Mouse (Mus musculus): ENCODE data around the gene Gm27021. TPM values are rescaled to one million over a fixed set of nuclear protein-coding genes. Genes with fewer than 3 reads are reported as not detected.
"Not testable (repeated sequence)": the region's sequence is repeated elsewhere in the genome, so short reads cannot be mapped to it uniquely, and the experiment has no call there.

Gm27021 gene
- polyA plus RNA-seq, 1 experiment from 2014 or later = 2.5 TPM

- H3K4me2 ChIP-seq (ENCODE audit: low read depth, low read length); H3K36me3 ChIP-seq (ENCODE audit: control insufficient read depth, insufficient read depth, low read length); H3K9me3 ChIP-seq (ENCODE audit: control insufficient read depth, low read length); H3K4me1 ChIP-seq (replicated peaks; ENCODE audit: control insufficient read depth, insufficient read depth, low read length); H3K4me3 ChIP-seq (ENCODE audit: low read length); H3K27me3 ChIP-seq (ENCODE audit: control insufficient read depth, insufficient read depth, low read depth, low read length); H3K9ac ChIP-seq (ENCODE audit: low read length); H3K27ac ChIP-seq (ENCODE audit: low read length): not testable (repeated sequence)
- WGBS = 40% methylated on average over 7 of the region's 7 CpGs
- 0 out of 2 replicates have a peak, but pooled peaks have one; percentile 44 for ATAC-seq (ENCODE audit: low read depth)
Observed at GRCm38 (mm10) chr8:120680405-120680804, 12.5 kb upstream of the Gm27021 start.

- Histone ChIP-seq H3K9ac (ENCODE audit: low read length) (no peak overlapping the region), H3K4me1 (replicated peaks; ENCODE audit: control insufficient read depth, insufficient read depth, low read length) (peaks cover 2% of the 10 kb centered on the region; the same call in 1 of the 2 replicates), H3K4me2 (ENCODE audit: low read depth, low read length) (no peak overlapping the region), H3K9me3 (ENCODE audit: control insufficient read depth, low read length) (no peaks in the 10 kb centered on the region), H3K27ac (ENCODE audit: low read length) (no peak overlapping the region), H3K4me3 (ENCODE audit: low read length) (no peak overlapping the region), H3K36me3 (ENCODE audit: control insufficient read depth, insufficient read depth, low read length) (no peaks in the 10 kb centered on the region), H3K27me3 (ENCODE audit: control insufficient read depth, insufficient read depth, low read depth, low read length) (no peaks in the 10 kb centered on the region)
- 28% methylated on average over 11 of the region's 11 CpGs for WGBS
- ATAC-seq (ENCODE audit: low read depth) = no peak
Observed at GRCm38 (mm10) chr8:120679629-120680387, 11.9 kb upstream of the Gm27021 start.

GRCm38 (mm10) chr8:120678447-120678846, 10.6 kb upstream of the Gm27021 start:
- WGBS = 6% methylated on average over 10 of the region's 10 CpGs
- peak; percentile 63 for ATAC-seq (ENCODE audit: low read depth)
- H3K27me3 ChIP-seq (ENCODE audit: control insufficient read depth, insufficient read depth, low read depth, low read length) = no peaks in the 10 kb centered on the region
- no peak overlapping the region for H3K4me2 ChIP-seq (ENCODE audit: low read depth, low read length)
- no peaks in the 10 kb centered on the region for H3K4me1 ChIP-seq (replicated peaks; ENCODE audit: control insufficient read depth, insufficient read depth, low read length)
- H3K4me3 ChIP-seq (ENCODE audit: low read length) = no peak overlapping the region
- no peaks in the 10 kb centered on the region for H3K9me3 ChIP-seq (ENCODE audit: control insufficient read depth, low read length)
- peaks cover 7% of the 10 kb centered on the region for H3K36me3 ChIP-seq (ENCODE audit: control insufficient read depth, insufficient read depth, low read length)
- H3K9ac ChIP-seq (ENCODE audit: low read length) = no peak overlapping the region
- H3K27ac ChIP-seq (ENCODE audit: low read length) = no peak overlapping the region

GRCm38 (mm10) chr8:120675718-120676117, 7.8 kb upstream of the Gm27021 start:
- no peak overlapping the region for H3K4me3 ChIP-seq (ENCODE audit: low read length)
- H3K27ac ChIP-seq (ENCODE audit: low read length) = no peak overlapping the region
- H3K9ac ChIP-seq (ENCODE audit: low read length) = no peak overlapping the region
- H3K36me3 ChIP-seq (ENCODE audit: control insufficient read depth, insufficient read depth, low read length) = peaks cover 28% of the 10 kb centered on the region
- H3K27me3 ChIP-seq (ENCODE audit: control insufficient read depth, insufficient read depth, low read depth, low read length) = no peaks in the 10 kb centered on the region
- H3K4me2 ChIP-seq (ENCODE audit: low read depth, low read length) = no peak overlapping the region
- no peak for ATAC-seq (ENCODE audit: low read depth)
- no peaks in the 10 kb centered on the region for H3K9me3 ChIP-seq (ENCODE audit: control insufficient read depth, low read length)
- WGBS = 76% methylated on average over 8 of the region's 8 CpGs
- no peaks in the 10 kb centered on the region for H3K4me1 ChIP-seq (replicated peaks; ENCODE audit: control insufficient read depth, insufficient read depth, low read length)

- no peaks in the 10 kb centered on the region for H3K27me3 ChIP-seq (ENCODE audit: control insufficient read depth, insufficient read depth, low read depth, low read length)
- H3K27ac ChIP-seq (ENCODE audit: low read length) = no peak overlapping the region
- H3K4me2 ChIP-seq (ENCODE audit: low read depth, low read length) = no peak overlapping the region
- H3K4me3 ChIP-seq (ENCODE audit: low read length) = no peak overlapping the region
- peaks cover 6% of the 10 kb centered on the region for H3K4me1 ChIP-seq (replicated peaks; ENCODE audit: control insufficient read depth, insufficient read depth, low read length)
- no peak overlapping the region for H3K9ac ChIP-seq (ENCODE audit: low read length)
- H3K36me3 ChIP-seq (ENCODE audit: control insufficient read depth, insufficient read depth, low read length) = peaks cover 33% of the 10 kb centered on the region
- 94% methylated on average over 7 of the region's 7 CpGs for WGBS
- H3K9me3 ChIP-seq (ENCODE audit: control insufficient read depth, low read length) = no peaks in the 10 kb centered on the region
- ATAC-seq (ENCODE audit: low read depth) = no peak
Observed at GRCm38 (mm10) chr8:120673298-120673697, 5.4 kb upstream of the Gm27021 start.

- WGBS = 88% methylated on average over 16 of the region's 16 CpGs
- Histone ChIP-seq H3K27me3 (ENCODE audit: control insufficient read depth, insufficient read depth, low read depth, low read length) (no peaks in the 10 kb centered on the region), H3K4me3 (ENCODE audit: low read length) (no peak overlapping the region), H3K9me3 (ENCODE audit: control insufficient read depth, low read length) (no peaks in the 10 kb centered on the region), H3K27ac (ENCODE audit: low read length) (no peak overlapping the region), H3K36me3 (ENCODE audit: control insufficient read depth, insufficient read depth, low read length) (peaks cover 33% of the 10 kb centered on the region), H3K9ac (ENCODE audit: low read length) (no peak overlapping the region), H3K4me2 (ENCODE audit: low read depth, low read length) (no peak overlapping the region), H3K4me1 (replicated peaks; ENCODE audit: control insufficient read depth, insufficient read depth, low read length) (peaks cover 6% of the 10 kb centered on the region)
- no peak for ATAC-seq (ENCODE audit: low read depth)
Observed at GRCm38 (mm10) chr8:120672626-120673229, 4.8 kb upstream of the Gm27021 start.

GRCm38 (mm10) chr8:120671775-120672174, 3.9 kb upstream of the Gm27021 start:
- H3K27ac ChIP-seq (ENCODE audit: low read length) = no peak overlapping the region
- no peaks in the 10 kb centered on the region for H3K27me3 ChIP-seq (ENCODE audit: control insufficient read depth, insufficient read depth, low read depth, low read length)
- H3K4me1 ChIP-seq (replicated peaks; ENCODE audit: control insufficient read depth, insufficient read depth, low read length) = peaks cover 10% of the 10 kb centered on the region
- ATAC-seq (ENCODE audit: low read depth) = no peak
- peaks cover 33% of the 10 kb centered on the region for H3K36me3 ChIP-seq (ENCODE audit: control insufficient read depth, insufficient read depth, low read length)
- no peak overlapping the region for H3K4me3 ChIP-seq (ENCODE audit: low read length)
- H3K4me2 ChIP-seq (ENCODE audit: low read depth, low read length) = no peak overlapping the region
- no peaks in the 10 kb centered on the region for H3K9me3 ChIP-seq (ENCODE audit: control insufficient read depth, low read length)
- 57% methylated on average over 6 of the region's 6 CpGs for WGBS
- no peak overlapping the region for H3K9ac ChIP-seq (ENCODE audit: low read length)

GRCm38 (mm10) chr8:120668374-120668905, 561 bp upstream of the Gm27021 start, which contains the start of gene Emc8:
TSS of gene Emc8 (minus strand) at chr8:120668573.
- Histone ChIP-seq H3K4me2 (ENCODE audit: low read depth, low read length) (peak within 1 kb of the TSS; percentile 96), H3K36me3 (ENCODE audit: control insufficient read depth, insufficient read depth, low read length) (peaks cover 26% of the 10 kb centered on the region), H3K4me3 (ENCODE audit: low read length) (peak within 1 kb of the TSS; percentile 72), H3K27ac (ENCODE audit: low read length) (peak within 1 kb of the TSS; percentile 81), H3K4me1 (replicated peaks; ENCODE audit: control insufficient read depth, insufficient read depth, low read length) (peaks cover 35% of the 10 kb centered on the region), H3K27me3 (ENCODE audit: control insufficient read depth, insufficient read depth, low read depth, low read length) (no peaks in the 10 kb centered on the region), H3K9ac (ENCODE audit: low read length) (peak within 1 kb of the TSS; percentile 98), H3K9me3 (ENCODE audit: control insufficient read depth, low read length) (no peaks in the 10 kb centered on the region)
- WGBS = under 1% methylated on average over 38 of the region's 51 CpGs
- ATAC-seq (ENCODE audit: low read depth) = peak; percentile 59

GRCm38 (mm10) chr8:120666807-120667470, 940 bp downstream of the Gm27021 start:
- peaks cover 35% of the 10 kb centered on the region for H3K4me1 ChIP-seq (replicated peaks; ENCODE audit: control insufficient read depth, insufficient read depth, low read length)
- peak overlapping the region; percentile 59 for H3K27ac ChIP-seq (ENCODE audit: low read length)
- no peak for ATAC-seq (ENCODE audit: low read depth)

More at GRCm38 (mm10) chr8:120666807-120667470, 940 bp downstream of the Gm27021 start:
- H3K4me3 ChIP-seq (ENCODE audit: low read length) = peak overlapping the region; percentile 72
- H3K9me3 ChIP-seq (ENCODE audit: control insufficient read depth, low read length) = no peaks in the 10 kb centered on the region
- H3K27me3 ChIP-seq (ENCODE audit: control insufficient read depth, insufficient read depth, low read depth, low read length) = no peaks in the 10 kb centered on the region
- peak overlapping the region; percentile 93 for H3K9ac ChIP-seq (ENCODE audit: low read length)
- peaks cover 12% of the 10 kb centered on the region for H3K36me3 ChIP-seq (ENCODE audit: control insufficient read depth, insufficient read depth, low read length)
- peak overlapping the region; percentile 96 for H3K4me2 ChIP-seq (ENCODE audit: low read depth, low read length)
- WGBS = 3% methylated on average over 17 of the region's 17 CpGs
